Mouse (Mus musculus) intestine, postnatal 0 days (tissue): Measurements from ENCODE around the gene Gm20855. TPM values are rescaled to one million over a fixed set of nuclear protein-coding genes. Genes with fewer than 3 reads are reported as not detected.
"Not testable (repeated sequence)": the region's sequence is repeated elsewhere in the genome, so short reads cannot be mapped to it uniquely, and the experiment has no call there.

Source experiments
- ATAC-seq: fragments of 200-750 bp; cut with Nextera tagmentation; 2 replicates; pipeline ENCODE4 v1.8.0; 2017; ENCODE audit warnings: mild to moderate bottlenecking, moderate TSS enrichment, moderate library complexity
- H3K27ac ChIP-seq: fragments of 300-500 bp; sonication (generic); 2 replicates; pipeline ENCODE4 v1.5.1; 2014; ENCODE audit warnings: mild to moderate bottlenecking, low read depth, low read length, moderate library complexity
- H3K27me3 ChIP-seq: fragments of 300-500 bp; sonication (generic); replicated peaks from 2 replicates; pipeline ENCODE4 v1.6.1; 2014; ENCODE audit warnings: low read length, mixed read lengths; ENCODE audit not compliant: control insufficient read depth, insufficient read depth
- H3K36me3 ChIP-seq: fragments of 300-500 bp; sonication (generic); 2 replicates; pipeline ENCODE4 v1.6.1; 2014; ENCODE audit warnings: mild to moderate bottlenecking, moderate library complexity; ENCODE audit not compliant: control insufficient read depth, insufficient read depth
- H3K4me1 ChIP-seq: fragments of 300-500 bp; sonication (generic); replicated peaks from 2 replicates; pipeline ENCODE4 v1.6.1; 2014; ENCODE audit warnings: antibody characterized with exemption, low read length, mixed read lengths; ENCODE audit not compliant: control insufficient read depth, insufficient read depth
- H3K4me2 ChIP-seq: fragments of 300-500 bp; sonication (generic); replicated peaks from 2 replicates; pipeline ENCODE4 v1.6.1; 2014; ENCODE audit warnings: low read depth, mild to moderate bottlenecking, moderate library complexity
- H3K4me3 ChIP-seq: fragments of 300-500 bp; sonication (generic); 2 replicates; pipeline ENCODE4 v1.5.1; 2014; ENCODE audit warnings: low read depth, low read length
- H3K9ac ChIP-seq: fragments of 300-500 bp; sonication (generic); 2 replicates; pipeline ENCODE4 v1.6.1; 2014; ENCODE audit warnings: mild to moderate bottlenecking, low read depth, low read length
- H3K9me3 ChIP-seq: fragments of 300-500 bp; sonication (generic); 2 replicates; pipeline ENCODE4 v1.6.1; 2016; ENCODE audit warnings: mixed run types; ENCODE audit not compliant: control insufficient read depth
- WGBS: fragments of 180-500 bp; shearing (Covaris S2); extraction: QIAGEN DNeasy Blood & Tissue Kit; methylation state at CpG from one replicate; pipeline ENCODE4 v1.1.7; 2014; 5-methylcytosine and 5-hydroxymethylcytosine counted together
- polyA plus RNA-seq: library from polyadenylated mRNA; unstranded; fragments of >200 nt; fragmentation: Nextera tagmentation; extraction: Ambion mirVana; gene quantifications from 2 replicates; pipeline ENCODE4 v1.2.1, GENCODE M21; 2015

Gm20855 gene
- polyA plus RNA-seq = not detected in 2 replicates

DNA sequence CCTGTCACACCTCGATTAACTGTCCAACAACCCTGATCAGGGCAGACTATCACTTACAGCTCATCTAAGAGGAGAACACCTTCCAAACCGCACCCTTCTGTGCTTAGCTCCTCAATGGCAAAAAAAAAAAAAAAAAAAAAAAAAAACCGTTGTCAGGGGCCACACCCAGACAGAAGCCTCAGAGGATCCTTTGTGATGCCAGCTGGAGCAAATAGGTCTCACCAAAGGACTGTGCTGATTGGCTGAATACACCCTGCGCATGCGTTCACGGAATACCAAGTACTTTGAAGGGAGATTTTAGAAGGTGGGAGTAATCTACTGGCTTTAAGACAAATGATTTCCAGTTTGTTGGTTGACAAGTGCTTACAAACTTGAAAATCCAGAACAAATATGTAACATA is at the start of gene Gm20855:
Gm20855 (minus strand) TSS at position 101 of the 400 bp plus-strand sequence.
- H3K27me3 ChIP-seq, H3K4me3 ChIP-seq, H3K27ac ChIP-seq, ATAC-seq, H3K4me2 ChIP-seq, H3K9me3 ChIP-seq, H3K4me1 ChIP-seq, H3K36me3 ChIP-seq, H3K9ac ChIP-seq: not testable (repeated sequence)
- no CpG with 5 or more reads among the region's 6 CpGs for WGBS
